Mouse (Mus musculus) E14TG2a.4 (cell line): ENCODE results near the gene Zfp36l2.

Source experiments
- CTCF ChIP-seq: conservative IDR thresholded peaks from 2 replicates; pipeline ENCODE4 v1.5.1; 2014; ENCODE audit warnings: low read length
- NANOG ChIP-seq: IDR thresholded peaks from 2 replicates; pipeline ENCODE4 v1.6.1; 2014; ENCODE audit warnings: borderline replicate concordance, low read length, mixed read lengths
- POU5F1 ChIP-seq: IDR thresholded peaks from 2 replicates; pipeline ENCODE4 v1.6.1; 2014; ENCODE audit warnings: low read length, borderline replicate concordance

DNA sequence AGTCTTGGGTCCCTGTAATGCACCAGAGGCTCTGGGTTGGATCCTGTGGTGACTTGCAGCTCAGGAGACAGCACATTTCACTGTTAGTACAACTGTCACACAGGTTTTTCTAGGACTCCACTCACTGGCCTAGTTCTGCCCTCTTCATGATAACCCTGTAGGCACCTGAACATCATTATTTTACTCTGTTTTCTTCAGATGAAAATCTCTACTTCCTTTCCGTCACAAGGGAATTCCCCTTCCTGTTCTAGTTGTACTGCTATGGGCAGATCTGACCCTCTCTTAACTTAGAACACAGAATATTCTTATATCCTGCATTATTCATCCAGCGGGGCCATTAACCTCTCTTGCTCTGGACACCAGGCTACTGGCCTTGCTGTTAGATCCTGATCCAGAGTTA lies 43.6 kb upstream of the Zfp36l2 start:
- TF ChIP-seq CTCF: no peak
- no peak for TF ChIP-seq NANOG
- no peak for TF ChIP-seq POU5F1
